Mouse (Mus musculus) testis, adult 2 months (tissue): Measurements from ENCODE around the gene Timm17b.

Experiments
- CTCF ChIP-seq: fragments of 200-500 bp; IDR thresholded peaks from 2 replicates; pipeline ENCODE4 v1.5.1; 2012; ENCODE audit warnings: low read depth, mild to moderate bottlenecking, inconsistent platforms, low read length, moderate library complexity; ENCODE audit not compliant: control insufficient read depth, insufficient read depth, insufficient replicate concordance
- POLR2A ChIP-seq: fragments of 200-500 bp; IDR thresholded peaks from 2 replicates; pipeline ENCODE4 v1.6.1; 2012; ENCODE audit warnings: low read depth, mild to moderate bottlenecking, inconsistent platforms, low read length, moderate library complexity; ENCODE audit not compliant: control insufficient read depth

DNA sequence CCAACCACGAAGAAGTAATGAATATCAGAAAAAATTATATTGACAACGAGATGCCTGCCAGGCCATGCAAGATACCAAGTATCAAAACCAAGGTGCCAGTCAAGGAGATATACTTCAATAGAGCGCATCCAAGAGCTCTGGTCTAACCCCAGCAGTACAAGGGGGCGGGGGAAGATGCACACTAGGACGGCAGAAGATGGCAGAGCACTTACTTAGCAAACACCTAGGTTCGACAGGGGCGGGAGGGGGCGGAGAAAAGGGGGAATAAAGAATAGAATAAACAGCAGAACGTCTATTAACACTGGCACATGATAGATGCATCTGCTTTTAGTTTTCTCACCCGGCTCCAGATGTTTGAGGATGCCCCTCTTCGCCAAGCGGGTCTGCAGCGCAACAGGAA is 946 bp upstream of the Timm17b start:
- TF ChIP-seq CTCF (no peak), POLR2A (no peak)
